Mouse (Mus musculus) forelimb bud, embryonic 11.5 days (tissue): Measurements from ENCODE around the gene Gm31571.
"Not testable (repeated sequence)": the region's sequence is repeated elsewhere in the genome, so short reads cannot be mapped to it uniquely, and the experiment has no call there.

Experiments
- DNase-seq: peaks from one replicate; pipeline ENCODE4 v3.0.0-alpha.2; 2012; ENCODE audit warnings: low read depth, low spot score

Gm31571 gene

GRCm38 (mm10) chrY:22051253-22051652 is at the start of gene Gm31571:
Gene Gm31571 (minus strand): TSS chrY:22051353.
- DNase-seq, result not testable (repeated sequence)
